Mouse (Mus musculus): Measurements from ENCODE around the gene Cyp2a22. TPM values are rescaled to one million over a fixed set of nuclear protein-coding genes. Genes with fewer than 3 reads are reported as not detected.

Cyp2a22 gene
- polyA plus RNA-seq, 1 experiment from 2014 or later, result not detected

Other genes starting within 250 kb of the Cyp2a22 start
- 5.6 and 6.5 TPM in 2 replicates for gene Cyp2b19, start 182.2 kb downstream of the Cyp2a22 start, polyA plus RNA-seq (2015; fragmentation: Nextera tagmentation; extraction: Ambion mirVana)
- 9.8 and 13.8 TPM in 2 replicates for gene Cyp2g1, start 130.5 kb downstream of the Cyp2a22 start, polyA plus RNA-seq (2015; fragmentation: Nextera tagmentation; extraction: Ambion mirVana)
- 4.4 and 9.1 TPM in 2 replicates for gene Cyp2a5, start 104.1 kb downstream of the Cyp2a22 start, polyA plus RNA-seq (2015; fragmentation: Nextera tagmentation; extraction: Ambion mirVana)
- not detected in 2 replicates for gene Cyp2a12, start 89.7 kb upstream of the Cyp2a22 start, polyA plus RNA-seq (2015; fragmentation: Nextera tagmentation; extraction: Ambion mirVana)
- gene Cyp2f2, start 180.5 kb upstream of the Cyp2a22 start, polyA plus RNA-seq (2015; fragmentation: Nextera tagmentation; extraction: Ambion mirVana), result 71.5 and 102 TPM in 2 replicates
- 2.1 and 4.7 TPM in 2 replicates for gene Cyp2t4, start 214.3 kb upstream of the Cyp2a22 start, polyA plus RNA-seq (2015; fragmentation: Nextera tagmentation; extraction: Ambion mirVana)
- gene Egln2, start 227.4 kb upstream of the Cyp2a22 start, polyA plus RNA-seq (2015; fragmentation: Nextera tagmentation; extraction: Ambion mirVana), result 83.0 and 86.7 TPM in 2 replicates
- 72.4 and 73.1 TPM in 2 replicates for gene Rab4b, start 239.5 kb upstream of the Cyp2a22 start, polyA plus RNA-seq (2015; fragmentation: Nextera tagmentation; extraction: Ambion mirVana)
- gene Gm21983, start 241.7 kb upstream of the Cyp2a22 start, polyA plus RNA-seq (2015; fragmentation: Nextera tagmentation; extraction: Ambion mirVana), result 1.9 TPM in 1 of 2 replicates, not detected in the other
- 37.4 and 53.5 TPM in 2 replicates for gene Mia, start 241.8 kb upstream of the Cyp2a22 start, polyA plus RNA-seq (2015; fragmentation: Nextera tagmentation; extraction: Ambion mirVana)

All from embryonic facial prominence, embryonic 15.5 days (tissue).